Mouse (Mus musculus) neural tube, postnatal 0 days (tissue): Measurements from ENCODE around the gene Klhl41. TPM values are rescaled to one million over a fixed set of nuclear protein-coding genes. Genes with fewer than 3 reads are reported as not detected.

ENCODE experiments used
- polyA plus RNA-seq: library from polyadenylated mRNA; unstranded; fragments of >200 nt; fragmentation: Nextera tagmentation; extraction: Ambion mirVana; gene quantifications from 2 replicates; pipeline ENCODE4 v1.2.1, GENCODE M21; 2015

Klhl41 gene
- 0.21 TPM in 1 of 2 replicates, not detected in the other for polyA plus RNA-seq

DNA sequence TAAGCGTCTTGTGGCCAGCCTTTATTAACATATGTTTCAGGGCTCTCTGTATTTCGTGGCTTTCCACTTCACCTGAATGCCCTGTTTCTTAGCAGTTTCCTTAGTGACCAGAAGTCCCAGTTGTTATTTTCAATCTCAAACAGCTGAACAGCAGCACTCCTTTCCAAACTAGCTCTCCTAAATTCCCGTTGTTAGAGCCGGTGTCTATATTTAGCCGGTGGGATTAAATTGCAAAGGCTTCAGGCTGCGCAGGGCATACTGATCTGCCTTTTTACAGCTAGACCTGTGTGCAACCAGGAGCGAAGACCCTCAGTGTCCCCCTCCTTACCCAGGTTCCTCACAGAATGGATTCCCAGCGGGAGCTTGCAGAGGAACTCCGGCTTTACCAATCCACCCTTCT lies at the start of gene Klhl41:
Gene Klhl41 (plus strand): TSS at position 268 of the 400 bp plus-strand sequence.

DNA sequence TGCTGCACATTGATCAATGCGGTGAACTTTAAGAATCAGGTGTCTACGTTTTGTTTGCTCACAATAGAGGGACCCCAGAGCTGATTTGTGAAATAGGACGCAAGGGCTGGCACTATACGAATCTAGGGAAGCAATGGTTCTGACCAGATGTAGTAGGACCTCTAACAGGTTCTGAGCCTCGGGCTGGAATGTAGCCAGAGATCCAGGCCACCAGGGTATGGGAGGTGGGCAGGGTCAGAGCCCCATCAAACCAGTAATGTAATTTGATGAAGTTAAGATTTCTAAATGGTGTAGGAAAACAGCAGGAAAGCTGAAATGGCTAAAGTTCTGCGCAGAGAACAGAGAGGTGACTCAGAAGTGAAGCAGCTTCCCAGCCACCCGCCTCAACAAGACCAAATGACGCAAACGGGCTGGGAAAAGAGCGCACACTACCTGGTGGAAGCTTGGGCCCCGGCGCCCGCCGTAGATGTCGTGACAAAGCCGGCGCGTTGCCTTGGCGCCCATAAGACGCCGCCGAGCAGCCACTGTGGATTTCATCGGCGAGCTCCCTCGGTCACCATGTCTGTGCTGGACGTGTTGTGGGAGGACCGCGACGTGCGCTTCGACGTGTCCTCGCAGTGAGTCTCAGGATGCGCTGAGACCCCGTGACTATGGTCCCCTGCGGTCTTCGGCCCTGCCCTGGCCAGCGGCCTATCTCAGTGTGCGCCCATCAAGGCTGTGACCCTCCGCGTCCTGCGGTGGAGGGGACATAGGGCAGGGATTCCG lies 23.0 kb upstream of the Klhl41 start, which contains the start of gene Bbs5:
Gene Bbs5 (plus strand): TSS at position 446 of the 765 bp plus-strand sequence.

DNA sequence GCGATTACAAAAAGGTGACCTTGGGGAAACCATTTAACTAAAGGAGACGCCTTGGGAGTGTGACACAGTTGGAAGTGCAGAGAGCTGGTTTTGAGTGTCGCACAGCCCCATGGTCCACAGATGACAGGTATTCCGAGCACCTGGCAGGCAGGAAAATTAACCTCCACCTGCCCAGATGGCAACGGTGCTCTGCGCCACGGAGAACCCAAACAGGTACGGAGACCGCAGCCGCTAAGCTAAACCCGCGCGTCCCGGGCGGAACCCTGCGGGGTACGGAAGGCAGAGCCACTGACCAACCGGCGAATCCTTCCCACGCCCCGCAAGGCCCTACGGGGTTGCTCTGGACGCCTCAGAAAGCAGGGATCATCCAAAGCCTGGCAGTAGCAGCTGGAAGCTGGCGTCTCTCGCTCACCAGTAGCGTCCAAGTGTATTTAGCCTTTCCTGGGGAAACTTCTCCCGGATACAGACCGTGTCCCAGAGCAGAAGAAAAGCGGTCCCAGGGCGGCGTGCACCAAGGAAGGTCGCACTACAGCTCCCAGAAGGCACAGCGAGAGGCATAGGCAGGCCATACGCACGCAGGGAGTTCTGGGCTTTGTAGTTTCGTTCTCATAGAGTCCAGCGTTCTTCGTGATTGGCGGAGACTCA lies 43.2 kb downstream of the Klhl41 start, which contains the start of gene Fastkd1:
Gene Fastkd1 (minus strand): TSS at position 536 of the 645 bp plus-strand sequence.

DNA sequence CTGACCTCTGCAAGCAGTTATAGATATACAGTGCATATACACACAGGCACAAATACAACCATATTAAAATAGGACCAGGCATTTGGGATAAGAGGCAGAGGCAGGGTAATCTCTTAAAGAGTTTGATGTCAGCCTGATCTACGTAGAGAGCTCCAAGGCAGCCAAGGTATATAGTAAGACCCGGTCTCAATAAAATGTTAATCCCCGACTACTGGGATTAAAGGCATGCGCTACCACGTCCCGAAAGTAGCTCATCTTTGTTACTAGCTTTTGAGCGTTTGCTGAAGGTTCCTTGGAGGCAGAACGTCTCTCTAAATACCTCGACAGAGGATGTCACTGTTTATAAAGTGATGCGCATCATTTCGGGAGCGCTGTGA lies 52.3 kb downstream of the Klhl41 start, which contains the start of gene Ppig:
Gene Ppig (plus strand): TSS at position 273 of the 377 bp plus-strand sequence.

Other genes with a start within 250 kb of the Klhl41 start
- gene Lrp2, start 84.1 kb upstream of the Klhl41 start, polyA plus RNA-seq, result 0.27 and 0.32 TPM in 2 replicates
- 27.0 and 35.7 TPM in 2 replicates for gene Bbs5, start 22.9 kb upstream of the Klhl41 start, polyA plus RNA-seq
- gene Fastkd1, start 43.4 kb downstream of the Klhl41 start, polyA plus RNA-seq, result 12.5 and 13.2 TPM in 2 replicates
- 111 and 131 TPM in 2 replicates for gene Ppig, start 52.4 kb downstream of the Klhl41 start, polyA plus RNA-seq
- gene Ccdc173, start 119.5 kb downstream of the Klhl41 start, polyA plus RNA-seq, result 2.2 and 2.8 TPM in 2 replicates
- gene Phospho2, start 119.5 kb downstream of the Klhl41 start, polyA plus RNA-seq, result 27.9 and 31.7 TPM in 2 replicates
- gene Klhl23, start 151.8 kb downstream of the Klhl41 start, polyA plus RNA-seq, result 81.1 and 90.5 TPM in 2 replicates
- gene Ssb, start 191.4 kb downstream of the Klhl41 start, polyA plus RNA-seq, result 246 and 267 TPM in 2 replicates
- 35.0 and 36.2 TPM in 2 replicates for gene Mettl5, start 215.5 kb downstream of the Klhl41 start, polyA plus RNA-seq
- gene Ubr3, start 227.1 kb downstream of the Klhl41 start, polyA plus RNA-seq, result 15.2 and 16.7 TPM in 2 replicates